Mouse (Mus musculus) liver, embryonic 14.5 days (tissue): ENCODE data around the gene Gm3264. TPM values are rescaled to one million over a fixed set of nuclear protein-coding genes. Genes with fewer than 3 reads are reported as not detected.
"Not testable (repeated sequence)": the region's sequence is repeated elsewhere in the genome, so short reads cannot be mapped to it uniquely, and the experiment has no call there.

Experiments
- ATAC-seq: fragments of 200-750 bp; cut with Nextera tagmentation; 2 replicates; pipeline ENCODE4 v1.8.0; 2017; ENCODE audit warnings: moderate number of reproducible peaks, mild to moderate bottlenecking, moderate library complexity; ENCODE audit not compliant: insufficient read depth
- DNase-seq, 3 experiments: peaks; one replicate each; pipeline ENCODE4 v3.0.0-alpha.2; 2012 to 2013; ENCODE audit warnings: low read depth in 3 of 3, low spot score in 3 of 3
- H3K27ac ChIP-seq: fragments of 300-500 bp; sonication (generic); 2 replicates; pipeline ENCODE4 v1.5.1; 2014; ENCODE audit warnings: moderate library complexity, mild to moderate bottlenecking, control low read depth, inconsistent platforms
- H3K27me3 ChIP-seq: fragments of 300-500 bp; sonication (generic); 2 replicates; pipeline ENCODE4 v1.6.1; 2014; ENCODE audit warnings: mild to moderate bottlenecking, low read length, moderate library complexity; ENCODE audit not compliant: control insufficient read depth, insufficient read depth
- H3K36me3 ChIP-seq: fragments of 300-500 bp; sonication (generic); replicated peaks from 2 replicates; pipeline ENCODE4 v1.6.1; 2014; ENCODE audit warnings: low read depth; ENCODE audit not compliant: control insufficient read depth, insufficient read depth
- H3K4me1 ChIP-seq, 2 experiments: fragments of 200-500 bp in 1 of 2; fragments of 300-500 bp in 1 of 2; sonication (generic) in 1 of 2; replicated peaks; 2 replicates each; pipeline ENCODE4 v1.6.1; 2012 to 2014; ENCODE audit warnings: antibody characterized with exemption in 1 of 2, inconsistent platforms in 1 of 2, low read length in 1 of 2; ENCODE audit not compliant: control insufficient read depth in 2 of 2, insufficient read depth in 2 of 2
- H3K4me2 ChIP-seq: fragments of 300-500 bp; sonication (generic); 2 replicates; pipeline ENCODE4 v1.6.1; 2014; ENCODE audit warnings: low read depth, mild to moderate bottlenecking, control low read depth, moderate library complexity
- H3K4me3 ChIP-seq, 2 experiments: fragments of 200-500 bp in 1 of 2; fragments of 300-500 bp in 1 of 2; sonication (generic) in 1 of 2; 2 replicates each; pipeline ENCODE4 v1.5.1; 2012 to 2014; ENCODE audit warnings: low read depth in 2 of 2, low read length in 2 of 2, mild to moderate bottlenecking in 2 of 2, control low read depth in 1 of 2, inconsistent platforms in 1 of 2, moderate library complexity in 1 of 2; ENCODE audit not compliant: insufficient read depth in 1 of 2
- H3K9ac ChIP-seq: fragments of 300-500 bp; sonication (generic); replicated peaks from 2 replicates; pipeline ENCODE4 v1.6.1; 2014; ENCODE audit warnings: mild to moderate bottlenecking, control low read depth, moderate library complexity
- H3K9me3 ChIP-seq: fragments of 300-500 bp; sonication (generic); 2 replicates; pipeline ENCODE4 v1.6.1; 2016; ENCODE audit warnings: low read length, mixed read lengths; ENCODE audit not compliant: control insufficient read depth
- WGBS: fragments of 180-500 bp; shearing (Covaris S2); extraction: QIAGEN DNeasy Blood & Tissue Kit; methylation state at CpG from one replicate; pipeline ENCODE4 v1.1.7; 2014; ENCODE audit not compliant: insufficient replicate concordance; 5-methylcytosine and 5-hydroxymethylcytosine counted together
- polyA plus RNA-seq, 2 experiments: library from polyadenylated mRNA; depleted of rRNA in 1 of 2; stranded (reverse) in 1 of 2; unstranded in 1 of 2; fragments of >200 nt; fragmentation: Nextera tagmentation in 1 of 2; extraction: Ambion mirVana in 1 of 2; gene quantifications; 2 replicates each; pipeline versions ENCODE4 v1.2.1 to v1.2.3; 2012 to 2014

Gene Gm3264
- polyA plus RNA-seq (2012; rRNA removed) (not detected in 2 replicates), polyA plus RNA-seq (2014; fragmentation: Nextera tagmentation; extraction: Ambion mirVana) (not detected in 2 replicates)

- not testable (repeated sequence) for H3K27me3 ChIP-seq, DNase-seq, H3K27ac ChIP-seq, H3K4me3 ChIP-seq, H3K9me3 ChIP-seq, H3K4me1 ChIP-seq, H3K36me3 ChIP-seq, H3K4me2 ChIP-seq, ATAC-seq, H3K9ac ChIP-seq
- 6% methylated on average over 23 of the region's 59 CpGs for WGBS
These were observed at the start of gene Gm3264 for GRCm38 (mm10) chr14:4855299-4855980. Gene Gm3264 (plus strand): TSS chr14:4855576.

- 52% methylated on average over 6 of the region's 6 CpGs for WGBS
- not testable (repeated sequence) for H3K4me1 ChIP-seq, H3K27ac ChIP-seq, H3K9ac ChIP-seq, DNase-seq, ATAC-seq, H3K4me2 ChIP-seq, H3K9me3 ChIP-seq, H3K4me3 ChIP-seq, H3K36me3 ChIP-seq, H3K27me3 ChIP-seq
These were observed 49.0 kb upstream of the Gm3264 start for GRCm38 (mm10) chr14:4806421-4806820.

GRCm38 (mm10) chr14:4821950-4822349 is 33.4 kb upstream of the Gm3264 start:
- H3K4me2 ChIP-seq, ATAC-seq, H3K9me3 ChIP-seq, H3K27me3 ChIP-seq, H3K4me3 ChIP-seq, H3K4me1 ChIP-seq, H3K27ac ChIP-seq, DNase-seq, H3K9ac ChIP-seq, H3K36me3 ChIP-seq: not testable (repeated sequence)
- WGBS = 69% methylated on average over 4 of the region's 7 CpGs

GRCm38 (mm10) chr14:4837806-4838205 is 17.6 kb upstream of the Gm3264 start, which contains the start of gene Gm3269:
Gene Gm3269 (plus strand): TSS chr14:4838106.
- not testable (repeated sequence) for H3K27me3 ChIP-seq, DNase-seq, H3K36me3 ChIP-seq, H3K27ac ChIP-seq, H3K9ac ChIP-seq, H3K4me3 ChIP-seq, H3K4me2 ChIP-seq, H3K9me3 ChIP-seq, ATAC-seq, H3K4me1 ChIP-seq
- no CpG with 5 or more reads among the region's 4 CpGs for WGBS

GRCm38 (mm10) chr14:4892116-4892515 is 36.7 kb downstream of the Gm3264 start, which contains the start of gene Gm3278:
Gene Gm3278 (plus strand): TSS chr14:4892416.
- not testable (repeated sequence) for H3K4me1 ChIP-seq, H3K4me3 ChIP-seq
- no CpG with 5 or more reads among the region's 3 CpGs for WGBS

More at GRCm38 (mm10) chr14:4892116-4892515, 36.7 kb downstream of the Gm3264 start, which contains the start of gene Gm3278:
- not testable (repeated sequence) for ATAC-seq, H3K27me3 ChIP-seq, H3K36me3 ChIP-seq, H3K27ac ChIP-seq, H3K9ac ChIP-seq, DNase-seq, H3K9me3 ChIP-seq, H3K4me2 ChIP-seq

Other genes starting within 250 kb of the Gm3264 start
- gene Gm8159, start 223.2 kb upstream of the Gm3264 start, polyA plus RNA-seq (2012; rRNA removed) = not detected in 2 replicates
- not detected in 2 replicates for gene Gm8159, start 223.2 kb upstream of the Gm3264 start, polyA plus RNA-seq (2014; fragmentation: Nextera tagmentation; extraction: Ambion mirVana)
- gene Gm3239, start 191.4 kb upstream of the Gm3264 start, polyA plus RNA-seq (2012; rRNA removed) = not detected in 2 replicates
- 0.05 TPM in 1 of 2 replicates, not detected in the other for gene Gm3239, start 191.4 kb upstream of the Gm3264 start, polyA plus RNA-seq (2014; fragmentation: Nextera tagmentation; extraction: Ambion mirVana)
- gene Gm7876, start 146.3 kb upstream of the Gm3264 start, polyA plus RNA-seq (2012; rRNA removed) = not detected in 2 replicates
- not detected in 2 replicates for gene Gm7876, start 146.3 kb upstream of the Gm3264 start, polyA plus RNA-seq (2014; fragmentation: Nextera tagmentation; extraction: Ambion mirVana)
- gene Gm3252, start 128.8 kb upstream of the Gm3264 start, polyA plus RNA-seq (2012; rRNA removed) = not detected in 2 replicates
- not detected in 2 replicates for gene Gm3252, start 128.8 kb upstream of the Gm3264 start, polyA plus RNA-seq (2014; fragmentation: Nextera tagmentation; extraction: Ambion mirVana)
- gene Gm9602, start 79.2 kb upstream of the Gm3264 start, polyA plus RNA-seq (2012; rRNA removed) = not detected in 2 replicates
- gene Gm9602, start 79.2 kb upstream of the Gm3264 start, polyA plus RNA-seq (2014; fragmentation: Nextera tagmentation; extraction: Ambion mirVana) = not detected in 2 replicates
- gene Gm3269, start 17.5 kb upstream of the Gm3264 start, polyA plus RNA-seq (2012; rRNA removed) = not detected in 2 replicates
- not detected in 2 replicates for gene Gm3269, start 17.5 kb upstream of the Gm3264 start, polyA plus RNA-seq (2014; fragmentation: Nextera tagmentation; extraction: Ambion mirVana)
- gene Gm3278, start 36.8 kb downstream of the Gm3264 start, polyA plus RNA-seq (2012; rRNA removed) = not detected in 2 replicates
- gene Gm3278, start 36.8 kb downstream of the Gm3264 start, polyA plus RNA-seq (2014; fragmentation: Nextera tagmentation; extraction: Ambion mirVana) = not detected in 2 replicates
- not detected in 2 replicates for gene Gm8297, start 128.4 kb downstream of the Gm3264 start, polyA plus RNA-seq (2012; rRNA removed)
- gene Gm8297, start 128.4 kb downstream of the Gm3264 start, polyA plus RNA-seq (2014; fragmentation: Nextera tagmentation; extraction: Ambion mirVana) = not detected in 2 replicates
- not detected in 2 replicates for gene Gm3298, start 160.3 kb downstream of the Gm3264 start, polyA plus RNA-seq (2012; rRNA removed)
- gene Gm3298, start 160.3 kb downstream of the Gm3264 start, polyA plus RNA-seq (2014; fragmentation: Nextera tagmentation; extraction: Ambion mirVana) = not detected in 2 replicates
- not detected in 2 replicates for gene 4930555G01Rik, start 195.1 kb downstream of the Gm3264 start, polyA plus RNA-seq (2012; rRNA removed)
- not detected in 2 replicates for gene 4930555G01Rik, start 195.1 kb downstream of the Gm3264 start, polyA plus RNA-seq (2014; fragmentation: Nextera tagmentation; extraction: Ambion mirVana)
- 0.04 TPM in 1 of 2 replicates, not detected in the other for gene Gm8281, start 215.5 kb downstream of the Gm3264 start, polyA plus RNA-seq (2012; rRNA removed)
- not detected in 2 replicates for gene Gm8281, start 215.5 kb downstream of the Gm3264 start, polyA plus RNA-seq (2014; fragmentation: Nextera tagmentation; extraction: Ambion mirVana)